Mouse (Mus musculus): Measurements from ENCODE around the gene Il1rn.

The Il1rn gene
- long read RNA-seq, experiment 1, partial matches to known transcripts = 0 of 1 reads
- long read RNA-seq, experiment 1, other reads (novel, unspliced or antisense) = 0 of 1 reads
- long read RNA-seq, experiment 2 = 0 reads

DNA sequence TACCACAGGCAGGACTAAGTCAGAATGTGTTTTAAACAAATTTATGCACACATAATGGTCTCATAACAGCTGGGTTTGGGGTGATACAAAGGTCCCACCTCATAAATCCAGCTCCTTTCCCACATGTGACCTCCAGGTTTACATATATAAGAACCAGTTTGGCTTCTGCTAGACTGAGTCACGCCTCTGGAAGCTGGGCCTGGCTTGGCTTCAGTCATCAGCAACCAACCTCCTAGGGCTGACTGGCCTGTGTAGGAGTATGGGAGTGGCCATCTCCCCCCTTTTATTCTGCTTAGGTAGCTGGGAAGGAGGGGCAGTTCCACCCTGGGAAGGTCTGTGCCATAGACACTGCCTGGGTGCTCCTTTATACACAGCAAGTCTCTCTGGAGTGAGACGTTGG lies at the start of gene Il1rn:
Il1rn (plus strand) TSS at position 309 of the 400 bp plus-strand sequence.
- intact Hi-C loops (cut with DNase I) = no loop called here

DNA sequence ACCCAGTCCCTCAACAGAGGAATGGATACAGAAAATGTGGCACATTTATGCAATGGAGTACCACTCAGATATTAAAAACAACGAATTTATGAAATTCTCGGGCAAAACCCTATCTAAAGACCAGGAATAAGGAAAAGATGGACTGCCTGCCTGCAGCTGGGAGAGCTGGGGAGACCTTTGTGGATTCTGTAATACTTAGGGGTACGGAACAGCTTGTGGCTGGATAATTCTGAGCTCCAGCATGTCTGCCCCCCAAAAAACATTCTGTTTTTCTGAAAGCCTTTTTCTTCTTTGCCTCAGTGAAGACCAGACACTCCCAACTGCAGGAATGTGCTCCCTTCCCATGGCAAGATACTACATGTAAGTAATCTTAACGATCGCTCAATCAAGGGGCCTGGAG lies 45.8 kb upstream of the Il1rn start, which contains the start of gene Il1f10:
Il1f10 (plus strand) TSS at position 301 of the 400 bp plus-strand sequence.
- intact Hi-C loops (cut with DNase I) = no loop called here

DNA sequence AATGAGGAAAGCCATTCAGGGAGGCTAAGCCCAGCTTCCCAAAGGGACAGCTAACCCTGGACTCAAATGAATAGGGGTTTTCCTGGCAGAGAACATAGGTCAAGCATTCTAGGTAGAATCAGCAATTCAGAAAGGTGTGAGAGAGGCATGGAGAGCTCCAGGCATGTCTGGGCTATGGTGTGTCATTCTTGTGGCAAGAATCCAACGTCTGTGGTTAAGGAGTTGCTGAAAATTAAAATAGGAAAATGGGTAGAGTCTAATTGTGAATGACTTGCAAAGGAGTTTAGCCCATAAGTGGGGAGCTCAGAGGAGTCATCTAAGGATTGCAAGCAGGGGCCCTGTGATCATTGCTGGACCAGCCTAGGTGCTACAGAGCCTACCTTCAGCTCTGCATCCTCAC lies 42.0 kb upstream of the Il1rn start:
- intact Hi-C loops (cut with DNase I) = no loop called here

DNA sequence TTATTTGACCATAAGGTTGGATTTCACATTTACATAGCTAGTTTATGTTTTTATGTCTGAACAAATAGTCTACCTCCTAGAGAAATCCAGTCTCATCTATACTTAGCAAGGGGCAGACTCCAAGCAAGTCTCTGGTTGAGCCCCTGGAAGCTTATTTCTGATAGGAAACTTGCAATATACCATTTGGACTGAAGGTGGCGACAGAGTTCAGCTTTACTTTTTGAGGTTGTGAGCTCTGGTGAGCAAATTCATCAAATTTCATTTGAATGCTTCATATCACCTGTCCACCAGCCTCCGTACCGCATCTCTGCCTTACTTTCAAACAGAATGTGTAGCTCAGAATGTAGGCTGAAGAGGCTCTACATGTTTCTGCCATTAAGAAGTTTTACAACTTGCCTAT lies 39.8 kb upstream of the Il1rn start:
- intact Hi-C loops (cut with DNase I) = loop anchor here (1.0 to 2.0 kb wide), 2 partner anchors 108 to 272 kb away; no protein-coding TSS in a partner anchor

DNA sequence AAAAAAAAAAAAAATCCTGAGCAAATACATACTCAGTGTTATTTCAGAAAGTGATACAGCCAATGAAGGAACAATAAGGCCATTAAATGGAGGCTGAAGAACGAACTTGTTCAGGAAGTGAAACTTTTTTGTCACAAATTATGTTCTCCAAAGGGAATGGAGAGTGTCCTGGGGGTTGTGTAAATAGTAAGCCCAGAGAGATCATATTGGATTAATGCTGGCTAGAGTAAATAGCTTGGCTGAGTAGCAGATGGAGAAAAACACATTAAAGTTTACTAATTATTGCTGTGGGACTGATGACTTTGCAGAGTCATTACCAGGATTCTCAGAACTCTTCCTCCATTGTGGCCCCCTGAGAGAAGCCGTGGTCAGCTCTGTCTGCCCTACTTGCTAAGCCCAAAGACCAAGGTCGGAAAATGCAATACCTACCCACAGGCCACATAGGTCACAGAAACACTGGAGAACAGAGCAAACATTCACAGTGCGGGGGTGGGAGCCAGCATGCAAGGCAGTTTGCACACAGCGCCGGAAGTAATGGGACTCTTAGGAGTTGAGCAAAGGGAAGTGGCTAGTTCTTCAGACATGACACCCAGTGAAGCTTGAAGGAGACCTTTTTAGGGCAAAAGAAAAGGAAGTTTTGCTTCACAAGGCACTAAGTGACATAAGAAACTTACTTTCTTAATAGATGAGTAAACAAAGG lies 25.2 kb upstream of the Il1rn start:
- intact Hi-C loops (cut with DNase I) = no loop called here

DNA sequence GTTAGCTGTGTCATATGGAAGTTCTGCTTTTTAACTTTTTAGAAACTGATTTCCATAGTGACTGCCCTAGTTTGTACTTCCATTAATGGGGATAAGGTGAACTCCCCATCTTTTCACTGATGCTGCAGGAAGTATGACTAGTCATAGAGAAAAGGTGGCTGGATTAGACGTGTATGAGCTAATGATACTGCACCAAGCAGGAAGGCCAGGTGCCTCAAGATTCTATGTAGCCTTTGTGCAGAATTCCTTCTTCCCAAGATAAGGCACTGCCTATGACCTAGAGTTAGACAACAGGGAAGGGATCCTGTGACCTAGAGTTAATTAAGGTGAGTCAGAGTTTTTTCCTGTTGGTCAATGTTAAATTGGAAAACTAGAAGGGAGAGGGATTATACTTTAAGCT lies 19.7 kb upstream of the Il1rn start:
- intact Hi-C loops (cut with DNase I) = no loop called here

DNA sequence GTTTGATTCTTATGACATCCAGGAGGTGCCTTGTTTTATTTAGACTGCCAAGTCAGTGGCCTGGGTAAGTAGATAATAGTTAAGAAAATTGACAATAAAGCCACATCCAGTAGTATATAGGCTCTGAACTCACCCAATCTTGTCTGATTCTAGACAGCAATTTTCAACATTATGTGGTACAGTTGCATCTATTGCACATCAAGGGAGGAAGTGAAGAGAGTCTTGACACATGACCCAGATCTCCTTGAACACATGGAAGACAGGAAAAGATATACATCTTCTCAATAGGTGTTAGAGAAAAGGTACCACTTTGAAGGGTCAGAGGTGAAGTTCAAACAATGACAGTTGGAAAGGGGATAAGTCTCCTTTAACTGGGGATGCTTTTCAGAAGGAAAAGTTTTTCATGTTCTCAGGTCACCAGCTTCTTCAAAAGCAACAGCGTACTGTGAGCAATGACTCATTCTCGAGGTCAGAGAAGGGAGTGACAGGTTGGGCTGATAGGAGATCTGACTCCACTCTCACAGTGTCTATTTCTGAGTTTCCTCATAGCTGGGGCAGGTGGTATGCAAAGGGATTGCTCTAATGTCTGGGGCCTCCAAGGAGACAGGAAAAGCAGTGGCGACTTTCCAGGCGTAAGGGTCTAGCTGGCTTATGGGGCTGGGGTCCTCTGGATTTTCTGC lies 18.6 kb upstream of the Il1rn start:
- intact Hi-C loops (cut with DNase I) = no loop called here

DNA sequence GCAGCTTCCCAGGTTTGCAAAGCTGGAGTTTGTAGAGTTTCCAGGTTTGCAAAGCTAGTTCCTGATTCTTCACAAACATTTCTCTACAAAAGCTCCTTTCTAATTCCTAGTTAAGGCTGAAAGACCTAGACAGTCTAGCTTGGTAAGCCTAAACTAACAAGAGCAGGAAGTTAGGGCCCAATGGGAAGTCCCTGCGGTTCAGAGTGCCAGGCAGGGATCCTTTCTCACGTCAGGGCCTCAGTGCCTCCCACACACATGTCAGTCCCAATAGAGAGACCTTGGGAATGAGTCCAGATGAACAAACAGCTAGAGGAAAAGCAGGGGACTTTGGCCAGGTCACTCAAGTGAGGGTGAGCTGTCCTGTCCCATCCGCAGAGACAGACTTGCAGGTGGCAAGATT lies 1.3 kb upstream of the Il1rn start:
- intact Hi-C loops (cut with DNase I) = no loop called here

DNA sequence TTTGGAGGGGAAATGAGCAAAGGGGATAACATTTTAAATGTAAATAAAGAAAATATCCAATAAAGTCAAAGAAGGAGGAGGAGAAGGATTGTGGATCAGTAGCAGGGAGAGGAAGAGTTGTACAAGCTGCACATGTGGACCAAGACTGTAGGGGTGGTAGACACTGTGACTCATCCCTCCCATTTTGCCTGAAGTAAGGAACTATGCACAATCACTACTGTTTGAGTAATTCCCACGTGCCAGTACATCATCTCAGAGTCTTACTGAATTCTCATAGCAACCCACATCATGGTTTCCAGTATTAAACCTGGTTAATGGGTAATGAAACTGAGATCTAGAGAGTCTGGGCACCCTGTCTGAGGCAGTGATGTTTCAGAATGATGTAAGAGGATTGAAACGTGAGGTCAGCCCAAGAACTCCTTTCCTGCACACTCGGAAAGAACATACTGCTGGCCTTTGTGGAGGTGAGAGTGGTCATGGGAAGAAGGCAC lies 4.8 kb downstream of the Il1rn start:
- intact Hi-C loops (cut with DNase I) = no loop called here

DNA sequence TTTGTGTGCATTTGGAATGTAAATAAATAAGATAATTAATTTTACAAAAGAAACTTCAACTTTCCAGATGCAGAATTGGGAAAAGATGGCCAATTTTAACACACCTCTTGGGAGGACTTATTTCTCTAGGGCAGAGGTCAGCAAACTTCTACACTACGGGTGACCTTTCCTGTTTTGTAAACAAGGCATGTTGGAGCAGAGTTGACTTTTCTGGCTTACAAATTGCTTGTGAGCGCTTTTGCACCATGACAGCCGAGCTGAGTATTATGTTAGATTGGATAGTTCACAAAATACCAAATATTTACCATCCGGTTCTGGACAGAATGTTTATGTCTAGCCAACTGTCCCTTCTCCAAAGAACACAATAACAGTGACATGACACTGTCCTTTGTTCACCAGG lies 8.0 kb downstream of the Il1rn start:
- intact Hi-C loops (cut with DNase I) = no loop called here

DNA sequence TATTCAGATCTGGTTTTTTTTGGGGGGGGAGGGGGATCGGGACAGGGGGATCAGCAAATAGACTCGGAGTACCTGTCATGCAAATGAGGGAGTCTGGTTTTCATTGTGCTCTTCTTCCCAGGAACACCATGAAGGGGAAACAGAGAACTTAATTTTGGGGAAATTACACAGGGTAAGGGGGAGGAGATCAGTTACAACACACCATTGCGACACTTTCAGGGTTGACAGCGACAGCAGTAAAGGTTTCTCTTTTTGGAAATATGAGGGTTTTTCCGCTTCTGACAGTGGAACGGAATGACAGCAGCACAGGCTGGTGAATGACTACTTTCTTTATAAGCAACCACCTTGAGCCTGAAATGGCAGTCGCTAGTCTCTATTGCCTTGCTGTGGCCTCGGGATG lies 8.4 kb downstream of the Il1rn start:
- intact Hi-C loops (cut with DNase I) = no loop called here

DNA sequence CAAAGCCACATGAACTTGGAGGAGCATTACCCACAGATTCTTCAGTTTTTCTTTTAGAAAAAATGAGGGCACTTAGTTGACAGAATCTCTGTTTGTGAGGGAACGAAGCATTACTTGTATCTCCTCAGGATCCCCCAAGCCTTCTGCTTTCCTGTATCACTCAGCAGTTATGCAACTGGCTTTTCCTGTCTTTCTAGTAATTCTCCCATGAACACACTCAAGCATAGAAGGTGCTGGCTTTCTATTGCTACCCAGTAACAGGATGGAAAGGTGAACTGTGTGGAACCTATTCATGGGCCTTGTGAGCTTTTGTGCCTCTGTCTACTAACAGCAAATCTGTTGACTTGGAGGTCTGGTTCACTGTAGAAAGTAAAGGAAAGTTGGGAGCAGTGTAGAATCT lies 11.3 kb downstream of the Il1rn start:
- intact Hi-C loops (cut with DNase I) = no loop called here

DNA sequence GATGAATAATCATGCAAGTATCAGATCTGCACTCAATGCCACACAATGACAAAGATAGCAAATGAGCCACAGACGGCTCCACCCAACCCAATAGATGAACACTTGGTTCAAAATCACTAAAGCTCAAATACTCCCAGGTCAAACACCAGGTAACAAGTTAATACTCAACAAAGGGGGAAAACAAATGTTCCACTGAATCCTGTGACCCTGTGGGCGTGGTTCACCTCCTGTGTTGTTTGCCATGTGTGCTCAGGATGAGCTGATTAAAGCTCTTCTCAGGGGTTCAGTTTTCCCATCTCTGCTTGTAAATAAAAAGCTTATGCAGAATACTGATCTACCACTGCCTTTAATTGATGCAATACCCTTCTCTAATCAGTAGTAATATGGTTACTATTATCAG lies 14.5 kb downstream of the Il1rn start:
- intact Hi-C loops (cut with DNase I) = no loop called here

DNA sequence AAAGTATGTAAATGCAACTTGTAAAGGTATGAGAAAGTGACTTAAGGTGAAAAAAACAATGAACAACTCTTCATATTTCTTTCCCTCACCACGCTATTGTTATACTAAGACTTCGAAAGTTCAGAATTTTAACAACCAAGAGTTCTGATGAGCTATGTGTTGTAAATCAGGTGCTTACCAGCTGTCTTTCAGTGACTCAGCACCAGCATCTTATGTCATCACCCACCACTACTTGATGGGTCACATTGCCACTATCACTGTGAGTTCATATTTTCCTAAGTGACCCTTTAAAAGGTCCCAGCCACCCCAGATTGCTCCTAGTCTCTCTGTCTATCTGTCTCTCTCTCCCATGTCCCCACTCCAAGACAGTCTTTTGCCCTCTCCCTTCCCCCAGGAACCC lies 16.4 kb downstream of the Il1rn start:
- intact Hi-C loops (cut with DNase I) = no loop called here

DNA sequence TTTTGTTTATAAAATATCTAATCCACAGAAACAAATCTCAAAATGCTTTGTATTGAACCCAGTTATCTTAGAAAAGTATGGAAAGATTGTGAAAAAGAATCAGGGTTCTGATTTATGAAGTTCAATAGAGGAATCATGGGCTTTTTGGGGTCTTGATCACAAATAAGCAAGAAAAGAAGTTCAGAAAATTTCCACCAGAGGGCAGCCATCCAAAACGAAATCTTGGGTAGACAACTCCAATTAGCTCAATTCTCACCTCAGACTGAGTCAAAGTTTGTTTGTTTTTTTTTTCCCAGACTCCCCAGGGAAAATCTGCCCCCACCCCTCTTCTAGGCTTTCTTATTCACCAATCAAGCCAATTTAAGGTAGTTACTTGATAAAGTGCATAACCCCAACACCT lies 21.0 kb downstream of the Il1rn start:
- intact Hi-C loops (cut with DNase I) = no loop called here

DNA sequence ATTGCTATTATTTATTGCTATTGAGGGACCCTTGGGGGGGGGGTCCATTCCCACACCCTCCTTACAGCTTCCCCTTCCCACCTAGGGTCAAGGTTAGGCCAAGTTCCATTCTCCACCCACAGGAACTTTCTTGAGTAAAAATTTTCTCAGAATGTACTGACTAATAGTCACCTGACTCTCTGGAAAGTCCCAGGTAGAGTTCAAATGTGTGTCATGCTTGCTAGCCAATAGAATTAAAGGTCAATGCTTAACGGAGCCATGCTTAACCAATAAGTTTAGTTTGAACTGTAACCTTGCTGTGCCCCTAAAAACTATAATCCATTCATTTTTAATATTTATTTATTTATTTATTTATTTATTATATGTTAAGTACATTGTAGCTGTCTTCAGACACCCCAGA lies 22.7 kb downstream of the Il1rn start:
- intact Hi-C loops (cut with DNase I) = no loop called here

DNA sequence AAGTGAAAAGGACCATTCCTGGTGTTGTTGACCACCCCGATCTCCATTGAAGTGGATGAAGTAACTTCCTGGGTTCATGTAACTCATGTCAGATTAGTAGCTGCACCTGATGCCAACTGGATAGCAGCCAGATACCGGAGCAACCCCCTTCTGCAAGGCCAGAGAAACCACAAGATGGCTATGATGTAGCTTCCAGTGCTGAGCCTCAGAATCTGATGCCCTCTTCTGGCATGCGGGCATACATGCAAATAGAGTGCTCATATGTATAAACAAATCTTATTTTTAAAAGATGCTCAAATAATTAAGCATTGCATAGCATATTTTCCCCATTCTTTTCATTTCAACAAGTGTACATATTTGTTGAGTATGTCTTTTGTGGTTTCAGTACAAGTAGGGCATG lies 27.2 kb downstream of the Il1rn start:
- intact Hi-C loops (cut with DNase I) = loop anchor here (5.0 kb wide), 1 partner anchor 43 kb away; no protein-coding TSS in a partner anchor

DNA sequence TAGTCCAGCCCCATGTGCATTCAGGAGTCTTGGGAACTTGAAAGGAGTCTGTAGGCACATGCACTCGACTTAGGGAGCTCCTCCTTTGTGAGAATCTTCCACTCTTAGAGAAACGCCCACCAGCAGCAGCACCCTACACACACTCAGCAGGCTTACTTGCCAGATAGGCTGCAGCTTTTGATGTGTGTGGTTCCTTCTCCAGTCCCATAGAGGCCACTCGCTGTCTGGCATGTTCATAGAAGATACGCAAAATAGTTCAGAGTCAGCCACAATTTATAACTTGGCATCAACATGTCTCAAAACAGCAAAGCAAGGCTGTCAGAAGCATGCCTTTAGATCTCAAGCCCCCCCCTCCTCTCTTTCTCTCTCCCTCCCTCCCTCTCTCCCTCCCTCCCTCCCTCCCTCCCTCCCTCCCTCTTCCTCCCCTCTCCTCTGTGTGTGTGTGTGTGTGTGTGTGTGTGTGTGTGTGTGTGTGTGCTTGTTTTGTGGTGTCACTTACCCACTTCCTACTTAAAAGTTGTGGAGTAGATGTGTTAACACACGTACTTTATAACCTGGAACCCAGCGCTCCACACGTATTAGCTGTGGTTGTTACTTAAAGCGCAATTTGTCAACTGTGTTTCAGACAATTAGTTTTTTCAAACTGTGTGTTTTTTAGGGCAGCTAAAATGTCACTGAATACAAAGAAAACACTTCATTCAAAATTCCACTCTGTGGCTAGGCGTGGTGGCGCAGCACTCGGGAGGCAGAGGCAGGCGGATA lies 29.7 kb downstream of the Il1rn start:
- intact Hi-C loops (cut with DNase I) = no loop called here

DNA sequence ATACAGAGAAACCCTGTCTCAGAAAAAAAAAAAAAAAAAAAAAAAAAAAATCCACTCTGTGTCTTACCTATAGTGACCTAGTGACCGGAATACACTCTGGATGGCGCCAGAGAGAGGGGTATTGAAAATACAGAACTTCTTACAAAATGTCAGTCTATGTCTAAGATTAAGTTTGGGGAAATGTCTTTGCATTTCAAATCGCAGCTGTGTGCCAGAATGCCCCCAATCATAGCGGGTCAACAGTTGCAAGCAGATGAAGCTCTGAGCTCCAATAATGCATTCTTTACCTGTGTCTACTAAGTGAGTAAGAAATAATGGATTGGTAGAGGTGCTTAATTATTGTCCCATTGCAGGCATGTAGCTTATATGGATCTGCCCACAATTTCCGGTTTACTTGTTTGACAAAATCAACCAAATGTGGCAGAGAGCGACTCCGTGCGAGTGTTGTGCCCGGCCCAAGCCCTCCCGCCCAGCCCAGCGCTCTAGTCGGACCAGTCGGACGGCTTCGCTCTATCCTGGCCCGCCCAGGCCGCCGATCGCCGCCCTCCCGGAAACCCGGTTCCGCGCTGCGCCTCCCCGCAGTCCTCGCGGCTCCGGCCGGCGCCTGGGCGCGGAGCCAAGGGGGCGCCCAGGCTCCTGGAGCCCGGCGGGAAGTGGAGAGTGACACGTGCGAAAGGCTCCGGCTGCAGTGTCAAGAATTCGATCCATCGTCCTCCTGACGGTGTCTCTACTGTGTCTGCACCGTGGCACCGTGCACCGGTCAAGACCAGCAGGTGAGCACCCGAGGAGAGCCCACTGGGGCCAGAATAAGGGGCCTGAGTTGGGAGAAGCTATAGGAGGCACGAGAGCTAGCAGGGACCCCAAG lies 30.6 kb downstream of the Il1rn start, which contains the start of gene Psd4:
Psd4 (plus strand) TSS at position 551 of the 865 bp plus-strand sequence.
- intact Hi-C loops (cut with DNase I) = no loop called here

DNA sequence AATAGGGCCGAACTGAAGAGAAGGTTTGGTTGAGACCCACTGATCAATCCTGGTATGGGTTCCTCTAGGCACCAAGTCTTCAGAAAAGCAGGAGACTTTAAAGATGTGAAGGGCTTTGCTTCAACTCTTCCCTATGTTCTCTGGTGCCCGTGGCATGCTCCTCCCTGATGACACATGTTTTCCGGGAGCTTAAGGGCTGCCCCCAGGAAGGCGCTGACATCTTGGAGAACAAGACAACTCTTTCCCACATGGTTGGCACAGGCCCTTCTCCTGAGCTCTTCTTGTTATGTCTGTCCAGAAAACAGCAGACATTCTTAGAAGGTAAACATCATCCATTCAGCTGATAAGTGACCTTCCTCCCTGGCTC lies 31.2 kb downstream of the Il1rn start:
- intact Hi-C loops (cut with DNase I) = no loop called here

Data from adrenal gland (tissue).